ENCODE assay signal across 8 mouse cellular contexts in genomic region chr12:108546508-108547153, GRCm38 (mm10). TPM values are rescaled to one million over a fixed set of nuclear protein-coding genes. Genes with fewer than 3 reads are reported as not detected.
DNase-seq lines count a peak whose midpoint lies in the region; ATAC-seq lines count a peak whose summit lies in the region.

No protein-coding gene starts in this region.

- intact Hi-C loops in gastrocnemius, postnatal 14 days (cut with DNase I; ENCODE audit: low total_unique reads) = no loop called here

- H3K27ac ChIP-seq in heart, embryonic 12.5 days (ENCODE audit: poor library complexity, severe bottlenecking) = peak overlapping the region; percentile 66
- H3K27ac ChIP-seq in midbrain, embryonic 12.5 days (replicated peaks) = peak overlapping the region; percentile 81

- no peak for DNase-seq in heart, adult 8-10 months (ENCODE audit: low spot score)
- peak; percentile 60 for DNase-seq in adrenal gland, postnatal 14 days
- peak; percentile 45 for DNase-seq in forelimb bud, embryonic 11.5 days (ENCODE audit: low read depth, low spot score)
- DNase-seq in gastrocnemius, postnatal 14 days = no peak
- no peak for DNase-seq in layer of hippocampus, adult 9-11 months
- DNase-seq in kidney, postnatal 14 days = no peak

- H3K27me3 ChIP-seq in heart, embryonic 12.5 days (replicated peaks) = peaks cover 3% of the 10 kb centered on the region; the same call in 1 of the 2 replicates
- no peaks in the 10 kb centered on the region; the same call in 1 of the 2 replicates for H3K27me3 ChIP-seq in midbrain, embryonic 12.5 days

- H3K4me1 ChIP-seq in heart, embryonic 12.5 days (replicated peaks) = peaks cover 24% of the 10 kb centered on the region
- peaks cover 17% of the 10 kb centered on the region for H3K4me1 ChIP-seq in midbrain, embryonic 12.5 days

- no peak overlapping the region for H3K9ac ChIP-seq in heart, embryonic 12.5 days
- H3K9ac ChIP-seq in midbrain, embryonic 12.5 days (replicated peaks) = no peak overlapping the region

- peak; percentile 76 for ATAC-seq in heart, embryonic 12.5 days (ENCODE audit: insufficient number of reproducible peaks, low FRiP score)
- peak; percentile 89 for ATAC-seq in midbrain, embryonic 12.5 days (ENCODE audit: low FRiP score, low read depth)

- H3K4me2 ChIP-seq in heart, embryonic 12.5 days = peak overlapping the region; percentile 55
- H3K4me2 ChIP-seq in midbrain, embryonic 12.5 days (replicated peaks) = peak overlapping the region; percentile 17

- 11% methylated on average over 10 of the region's 10 CpGs for WGBS in heart, embryonic 12.5 days
- 10% methylated on average over 10 of the region's 10 CpGs for WGBS in midbrain, embryonic 12.5 days

- 0 out of 2 replicates have a peak overlapping the region, but pooled peaks have one; percentile 6 for H3K4me3 ChIP-seq in heart, embryonic 12.5 days
- H3K4me3 ChIP-seq in midbrain, embryonic 12.5 days = no peak overlapping the region

- no peaks in the 10 kb centered on the region for H3K36me3 ChIP-seq in heart, embryonic 12.5 days
- no peaks in the 10 kb centered on the region for H3K36me3 ChIP-seq in midbrain, embryonic 12.5 days

- H3K9me3 ChIP-seq in heart, embryonic 12.5 days (replicated peaks) = peaks cover 4% of the 10 kb centered on the region; the same call in 1 of the 2 replicates
- no peaks in the 10 kb centered on the region for H3K9me3 ChIP-seq in midbrain, embryonic 12.5 days

RNA-seq across cellular contexts. Expression of gene Evl, which starts 7.9 kb away (rescaled TPM):
- polyA plus RNA-seq in heart, embryonic 12.5 days (2016; fragmentation: Nextera tagmentation; extraction: Ambion mirVana) = 43.0 and 43.1 TPM in 2 replicates
- total RNA-seq in heart, adult 8-10 months (2022) = 10 to 100 TPM; 29.0 to 41.2 (median 32.4) TPM
- 67.3 and 107 TPM in 2 replicates for total RNA-seq in adrenal gland, postnatal 14 days (2021)
- polyA plus RNA-seq in midbrain, embryonic 12.5 days (2016; fragmentation: Nextera tagmentation; extraction: Ambion mirVana) = 123 and 138 TPM in 2 replicates
- total RNA-seq in gastrocnemius, postnatal 14 days (2021) = 10 to 100 TPM; 28.0 to 32.7 TPM

Comparison
In these comparisons a context has a peak if more than half of its experiments do, and no peak if none do; other contexts are left out.
1. DNase-seq: peak in adrenal gland, postnatal 14 days (single experiment) and forelimb bud, embryonic 11.5 days (single experiment); none in heart, adult 8-10 months (single experiment), gastrocnemius, postnatal 14 days (single experiment), layer of hippocampus, adult 9-11 months (single experiment) and kidney, postnatal 14 days (single experiment).